Mouse (Mus musculus) heart, postnatal 0 days (tissue): Measurements from ENCODE around the gene Ywhae. TPM values are rescaled to one million over a fixed set of nuclear protein-coding genes. Genes with fewer than 3 reads are reported as not detected.

ENCODE experiments used
- ATAC-seq: fragments of 200-750 bp; cut with Nextera tagmentation; 2 replicates; pipeline ENCODE4 v1.8.0; 2017; ENCODE audit warnings: low read depth, moderate number of reproducible peaks, moderate library complexity; ENCODE audit not compliant: insufficient read depth
- DNase-seq: peaks from one replicate; pipeline ENCODE4 v3.0.0-alpha.2; 2016; ENCODE audit warnings: low spot score
- H3K27ac ChIP-seq: fragments of 300-500 bp; sonication (generic); 2 replicates; pipeline ENCODE4 v1.5.1; 2014; ENCODE audit warnings: low read depth, mild to moderate bottlenecking
- H3K27me3 ChIP-seq: fragments of 300-500 bp; sonication (generic); 2 replicates; pipeline ENCODE4 v1.6.1; 2014; ENCODE audit warnings: low read length, mixed read lengths; ENCODE audit not compliant: control insufficient read depth, insufficient read depth
- H3K36me3 ChIP-seq: fragments of 300-500 bp; sonication (generic); replicated peaks from 2 replicates; pipeline ENCODE4 v1.6.1; 2014; ENCODE audit warnings: low read length, mixed read lengths; ENCODE audit not compliant: control insufficient read depth, insufficient read depth
- H3K4me1 ChIP-seq: fragments of 300-500 bp; sonication (generic); 2 replicates; pipeline ENCODE4 v1.6.1; 2014; ENCODE audit warnings: antibody characterized with exemption; ENCODE audit not compliant: control insufficient read depth, insufficient read depth
- H3K4me2 ChIP-seq: fragments of 300-500 bp; sonication (generic); 2 replicates; pipeline ENCODE4 v1.6.1; 2014; ENCODE audit warnings: low read depth, mild to moderate bottlenecking, low read length, moderate library complexity
- H3K4me3 ChIP-seq: fragments of 300-500 bp; sonication (generic); 2 replicates; pipeline ENCODE4 v1.5.1; 2014; ENCODE audit warnings: low read depth, low read length
- H3K9ac ChIP-seq: fragments of 300-500 bp; sonication (generic); replicated peaks from 2 replicates; pipeline ENCODE4 v1.6.1; 2014; ENCODE audit warnings: low read depth, low read length, mixed read lengths
- H3K9me3 ChIP-seq: fragments of 300-500 bp; sonication (generic); replicated peaks from 2 replicates; pipeline ENCODE4 v1.6.1; 2016; ENCODE audit warnings: low read length; ENCODE audit not compliant: control insufficient read depth
- CTCF ChIP-seq: IDR thresholded peaks from 2 replicates; pipeline ENCODE4 v1.5.1; 2016; ENCODE audit warnings: antibody characterized with exemption, control low read depth, low read depth
- EP300 ChIP-seq: IDR thresholded peaks from 2 replicates; pipeline ENCODE4 v1.6.1; 2016; ENCODE audit warnings: antibody characterized with exemption, low read depth
- WGBS: fragments of 180-500 bp; shearing (Covaris S2); extraction: QIAGEN DNeasy Blood & Tissue Kit; methylation state at CpG from one replicate; pipeline ENCODE4 v1.1.7; 2014; 5-methylcytosine and 5-hydroxymethylcytosine counted together
- polyA plus RNA-seq: library from polyadenylated mRNA; unstranded; fragments of >200 nt; fragmentation: Nextera tagmentation; extraction: Ambion mirVana; gene quantifications from 2 replicates; pipeline ENCODE4 v1.2.1, GENCODE M21; 2015
- total RNA-seq: library from RNA; depleted of rRNA; stranded (reverse); fragments of >200 nt; gene quantifications from 2 replicates; pipeline ENCODE4 v1.2.3, GENCODE M21; 2014; ENCODE audit warnings: low replicate concordance

Ywhae gene
- total and polyA plus RNA-seq, 2 experiments from 2014 or later: 120 to 553 TPM

- H3K27ac ChIP-seq: no peak overlapping the region
- H3K9me3 ChIP-seq: no peaks in the 10 kb centered on the region
- TF ChIP-seq EP300 (no peak), CTCF (no peak)
- H3K36me3 ChIP-seq: peaks cover 62% of the 10 kb centered on the region
- no peaks in the 10 kb centered on the region for H3K27me3 ChIP-seq
- no peak overlapping the region for H3K9ac ChIP-seq
- ATAC-seq (no peak), DNase-seq (no peak)
- H3K4me1 ChIP-seq: no peaks in the 10 kb centered on the region
- no peak overlapping the region for H3K4me3 ChIP-seq
- H3K4me2 ChIP-seq: no peak overlapping the region
- WGBS: 61% methylated on average over 1 of the region's 1 CpGs
These were observed 25.9 kb downstream of the Ywhae start for GRCm38 (mm10) chr11:75758553-75758952.

GRCm38 (mm10) chr11:75760785-75761184 is 28.1 kb downstream of the Ywhae start:
- no peak for ATAC-seq
- Histone ChIP-seq H3K4me2 (no peak overlapping the region), H3K9ac (no peak overlapping the region), H3K36me3 (peaks cover 77% of the 10 kb centered on the region), H3K4me3 (no peak overlapping the region), H3K27ac (no peak overlapping the region), H3K9me3 (no peaks in the 10 kb centered on the region), H3K27me3 (no peaks in the 10 kb centered on the region), H3K4me1 (no peaks in the 10 kb centered on the region)
- TF ChIP-seq EP300: no peak
- no peak for TF ChIP-seq CTCF
- WGBS: 85% methylated on average over 5 of the region's 5 CpGs
- no peak for DNase-seq

GRCm38 (mm10) chr11:75762708-75763107 is 30.0 kb downstream of the Ywhae start:
- no peak overlapping the region for H3K27ac ChIP-seq
- no peaks in the 10 kb centered on the region for H3K4me1 ChIP-seq
- no peak for DNase-seq
- no peak overlapping the region for H3K9ac ChIP-seq
- no peak for TF ChIP-seq CTCF
- no peak for TF ChIP-seq EP300
- WGBS: 70% methylated on average over 2 of the region's 2 CpGs
- H3K4me3 ChIP-seq: no peak overlapping the region
- no peaks in the 10 kb centered on the region for H3K27me3 ChIP-seq
- H3K9me3 ChIP-seq: no peaks in the 10 kb centered on the region
- no peak overlapping the region for H3K4me2 ChIP-seq
- peaks cover 81% of the 10 kb centered on the region for H3K36me3 ChIP-seq
- no peak for ATAC-seq

- Histone ChIP-seq H3K27me3 (no peaks in the 10 kb centered on the region), H3K4me3 (no peak overlapping the region), H3K36me3 (peaks cover 65% of the 10 kb centered on the region), H3K4me1 (0 out of 2 replicates have a peak, but pooled peaks cover 5% of the 10 kb centered on the region), H3K4me2 (no peak overlapping the region), H3K9me3 (no peaks in the 10 kb centered on the region), H3K9ac (no peak overlapping the region), H3K27ac (no peak overlapping the region)
- TF ChIP-seq EP300: no peak
- no peak for TF ChIP-seq CTCF
- no peak for DNase-seq
- no peak for ATAC-seq
- 84% methylated on average over 4 of the region's 4 CpGs for WGBS
These were observed 31.9 kb downstream of the Ywhae start for GRCm38 (mm10) chr11:75764521-75765023.

DNA sequence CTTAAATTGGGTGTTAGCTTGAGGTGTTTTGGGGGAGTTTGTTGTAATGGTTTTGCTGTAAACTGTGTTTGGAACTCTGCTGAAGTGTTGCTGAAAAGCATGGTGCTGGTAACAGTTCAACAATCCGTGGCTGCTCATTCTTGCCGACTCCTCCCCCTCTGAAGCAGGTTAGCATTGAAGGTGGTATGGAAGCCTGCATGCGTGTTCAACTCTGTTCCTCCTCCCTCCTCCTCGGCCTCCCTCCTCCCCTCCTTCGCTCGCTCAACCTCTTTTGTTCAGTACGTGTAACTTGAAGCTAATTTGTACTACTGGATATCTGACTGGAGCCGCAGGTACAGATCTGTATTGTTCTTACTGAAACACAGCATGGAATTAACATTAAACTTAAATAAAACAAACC is 32.5 kb downstream of the Ywhae start:
- no peak overlapping the region for H3K9ac ChIP-seq
- H3K4me2 ChIP-seq: no peak overlapping the region
- WGBS: 80% methylated on average over 8 of the region's 8 CpGs
- DNase-seq: no peak
- H3K27me3 ChIP-seq: no peaks in the 10 kb centered on the region
- H3K9me3 ChIP-seq: no peaks in the 10 kb centered on the region
- 0 out of 2 replicates have a peak, but pooled peaks cover 5% of the 10 kb centered on the region for H3K4me1 ChIP-seq
- no peak overlapping the region for H3K4me3 ChIP-seq
- TF ChIP-seq CTCF (no peak), EP300 (no peak)
- no peak overlapping the region for H3K27ac ChIP-seq
- ATAC-seq: no peak
- peaks cover 60% of the 10 kb centered on the region for H3K36me3 ChIP-seq

- H3K4me2 ChIP-seq: no peak overlapping the region
- no peak overlapping the region for H3K27ac ChIP-seq
- H3K9me3 ChIP-seq: no peaks in the 10 kb centered on the region
- TF ChIP-seq EP300 (no peak), CTCF (no peak)
- 62% methylated on average over 2 of the region's 2 CpGs for WGBS
- H3K27me3 ChIP-seq: no peaks in the 10 kb centered on the region
- ATAC-seq (no peak), DNase-seq (no peak)
- no peak overlapping the region for H3K9ac ChIP-seq
- H3K36me3 ChIP-seq: peaks cover 49% of the 10 kb centered on the region
- H3K4me3 ChIP-seq: no peak overlapping the region
- H3K4me1 ChIP-seq: 0 out of 2 replicates have a peak, but pooled peaks cover 5% of the 10 kb centered on the region
These were observed 34.3 kb downstream of the Ywhae start for GRCm38 (mm10) chr11:75767014-75767413.
